Mouse (Mus musculus) embryonic facial prominence, embryonic 13.5 days (tissue): Measurements from ENCODE around the gene Zfp523. TPM values are rescaled to one million over a fixed set of nuclear protein-coding genes. Genes with fewer than 3 reads are reported as not detected.
"Not testable (repeated sequence)": the region's sequence is repeated elsewhere in the genome, so short reads cannot be mapped to it uniquely, and the experiment has no call there.

Source experiments
- ATAC-seq: fragments of 200-750 bp; cut with Nextera tagmentation; 2 replicates; pipeline ENCODE4 v1.8.0; 2017; ENCODE audit warnings: low read depth; ENCODE audit not compliant: insufficient number of reproducible peaks, insufficient read depth, low FRiP score, low TSS enrichment
- H3K27ac ChIP-seq: fragments of 300-500 bp; sonication (generic); 2 replicates; pipeline ENCODE4 v1.5.1; 2015; ENCODE audit warnings: moderate library complexity, mild to moderate bottlenecking, inconsistent platforms
- H3K27me3 ChIP-seq: fragments of 300-500 bp; sonication (generic); 2 replicates; pipeline ENCODE4 v1.6.1; 2015; ENCODE audit warnings: mild to moderate bottlenecking, inconsistent platforms
- H3K36me3 ChIP-seq: fragments of 300-500 bp; sonication (generic); 2 replicates; pipeline ENCODE4 v1.6.1; 2015; ENCODE audit warnings: mild to moderate bottlenecking, inconsistent platforms
- H3K4me1 ChIP-seq: fragments of 300-500 bp; sonication (generic); 2 replicates; pipeline ENCODE4 v1.6.1; 2015; ENCODE audit warnings: inconsistent platforms
- H3K4me2 ChIP-seq: fragments of 300-500 bp; sonication (generic); 2 replicates; pipeline ENCODE4 v1.6.1; 2015; ENCODE audit warnings: moderate library complexity, mild to moderate bottlenecking, inconsistent platforms
- H3K4me3 ChIP-seq: fragments of 300-500 bp; sonication (generic); 2 replicates; pipeline ENCODE4 v1.5.1; 2015; ENCODE audit warnings: mild to moderate bottlenecking, inconsistent platforms
- H3K9ac ChIP-seq: fragments of 300-500 bp; sonication (generic); 2 replicates; pipeline ENCODE4 v1.6.1; 2015; ENCODE audit warnings: mild to moderate bottlenecking, inconsistent platforms
- H3K9me3 ChIP-seq: fragments of 300-500 bp; sonication (generic); 2 replicates; pipeline ENCODE4 v1.6.1; 2016; ENCODE audit warnings: inconsistent platforms
- WGBS: fragments of 180-500 bp; shearing (Covaris S2); methylation state at CpG from one replicate; pipeline ENCODE4 v1.1.7; 2015; ENCODE audit warnings: mixed read lengths; 5-methylcytosine and 5-hydroxymethylcytosine counted together
- polyA plus RNA-seq: library from polyadenylated mRNA; unstranded; fragments of >200 nt; fragmentation: Nextera tagmentation; extraction: Ambion mirVana; gene quantifications from 2 replicates; pipeline ENCODE4 v1.2.1, GENCODE M21; 2015

The Zfp523 gene
- polyA plus RNA-seq, 1 experiment from 2014 or later, result 41.2 TPM

DNA sequence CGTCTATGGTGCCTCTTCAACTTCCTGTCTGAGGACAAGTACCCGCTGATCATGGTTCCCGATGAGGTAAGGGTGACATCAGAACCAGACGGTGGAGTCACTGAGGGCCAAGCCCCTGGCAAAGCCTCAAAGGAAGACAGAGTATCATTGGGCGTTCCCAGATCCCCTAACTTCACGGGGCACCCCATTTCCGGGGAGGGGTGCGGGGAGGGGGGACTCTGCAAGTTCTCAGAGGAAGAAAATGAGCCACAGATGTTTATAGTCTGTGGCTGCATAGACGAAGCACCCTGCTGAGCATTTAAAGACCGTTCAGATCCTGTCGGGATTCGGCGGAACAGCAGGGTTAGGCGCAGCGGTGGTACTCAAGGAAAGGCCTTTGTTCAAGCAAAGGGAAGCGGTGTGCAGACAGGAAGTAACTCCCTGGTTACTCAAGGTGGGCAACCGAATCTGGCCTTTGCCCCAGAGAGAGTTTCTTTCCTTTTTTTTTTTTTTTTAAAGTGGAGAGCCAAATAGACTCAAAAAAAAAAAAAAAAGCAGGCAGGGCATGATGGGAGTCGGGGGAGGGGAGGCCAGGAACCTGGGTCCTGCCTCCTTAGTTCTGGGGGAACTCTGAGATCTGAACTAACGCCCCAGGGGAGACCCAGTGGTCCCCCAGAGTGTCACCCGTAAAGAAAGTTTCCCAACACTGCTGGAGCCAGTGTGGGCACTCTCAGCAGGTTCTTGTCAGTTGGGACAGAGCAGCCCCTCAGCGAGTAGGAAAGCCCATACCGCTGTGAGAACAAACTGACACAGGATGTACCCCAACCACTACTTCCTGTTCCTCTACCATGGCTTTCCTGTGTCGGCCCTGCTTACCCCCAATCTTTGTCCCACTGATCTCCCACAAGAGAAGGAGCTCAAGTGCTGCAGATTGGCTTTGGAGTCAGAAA, 41.1 kb downstream of the Zfp523 start:
- H3K27me3 ChIP-seq, result no peaks in the 10 kb centered on the region
- H3K9me3 ChIP-seq, result no peaks in the 10 kb centered on the region
- WGBS, result 15% methylated on average over 23 of the region's 23 CpGs
- peaks cover 17% of the 10 kb centered on the region for H3K4me1 ChIP-seq
- peak overlapping the region; percentile 57 for H3K9ac ChIP-seq
- peak overlapping the region; percentile 49 for H3K4me2 ChIP-seq
- peak overlapping the region; percentile 16 for H3K4me3 ChIP-seq
- H3K27ac ChIP-seq, result peak overlapping the region; percentile 80
- no peak for ATAC-seq
- no peaks in the 10 kb centered on the region for H3K36me3 ChIP-seq

DNA sequence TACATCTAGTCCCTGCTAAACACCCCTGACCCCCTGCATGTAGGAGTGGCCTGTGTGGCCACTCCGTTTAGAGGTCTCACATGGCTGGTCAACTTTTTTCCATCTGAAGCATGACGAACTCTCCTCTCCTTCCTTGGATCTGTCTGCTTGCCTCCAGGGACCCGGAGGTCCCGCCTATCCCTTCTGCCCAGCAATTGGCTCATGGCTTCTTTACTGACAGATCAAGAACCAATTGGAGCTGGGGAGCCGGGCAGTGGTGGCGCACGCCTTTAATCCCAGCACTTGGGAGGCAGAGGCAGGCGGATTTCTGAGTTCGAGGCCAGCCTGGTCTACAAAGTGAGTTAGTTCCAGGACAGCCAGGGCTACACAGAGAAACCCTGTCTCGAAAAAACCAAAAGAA, 45.5 kb downstream of the Zfp523 start:
- H3K27me3 ChIP-seq, H3K36me3 ChIP-seq, H3K4me2 ChIP-seq, ATAC-seq, H3K9ac ChIP-seq, H3K9me3 ChIP-seq, H3K4me3 ChIP-seq, H3K27ac ChIP-seq: not testable (repeated sequence)
- peaks cover 43% of the 10 kb centered on the region for H3K4me1 ChIP-seq
- WGBS, result 94% methylated on average over 10 of the region's 10 CpGs

DNA sequence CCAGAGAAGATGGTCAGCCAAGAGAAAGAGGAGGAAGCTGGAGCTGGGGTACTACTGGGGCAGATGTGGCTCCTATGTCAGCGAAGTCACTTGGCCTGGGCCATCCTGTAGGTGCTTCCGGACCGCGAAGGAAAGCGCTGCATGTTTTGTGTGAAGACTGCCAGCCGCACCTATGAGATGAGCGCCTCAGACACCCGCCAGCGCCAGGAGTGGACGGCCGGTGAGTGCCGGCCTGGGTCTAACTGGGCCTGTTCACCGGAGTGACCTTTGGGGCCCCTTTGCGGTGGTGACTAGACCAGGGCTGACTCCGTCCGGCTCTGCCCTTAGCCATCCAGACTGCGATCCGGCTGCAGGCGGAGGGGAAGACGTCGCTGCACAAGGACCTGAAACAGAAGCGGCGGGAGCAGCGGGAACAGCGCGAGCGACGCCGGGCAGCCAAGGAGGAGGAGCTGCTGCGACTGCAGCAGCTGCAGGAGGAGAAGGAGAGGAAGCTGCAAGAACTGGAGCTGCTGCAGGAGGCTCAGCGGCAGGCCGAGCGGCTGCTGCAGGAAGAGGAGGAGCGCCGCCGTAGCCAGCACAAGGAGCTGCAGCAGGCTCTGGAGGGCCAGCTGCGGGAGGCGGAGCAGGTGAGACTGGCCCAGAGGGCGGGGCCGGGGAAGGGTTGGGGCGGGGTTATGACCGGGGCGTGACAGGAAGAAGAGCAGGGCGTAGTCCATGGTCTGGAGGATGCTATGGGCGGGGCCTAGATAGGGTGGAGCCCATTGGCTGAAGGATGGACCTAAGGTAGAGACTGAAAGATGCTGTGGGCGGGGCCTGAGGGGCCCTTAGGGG, 46.8 kb downstream of the Zfp523 start:
- peak; percentile 77 for ATAC-seq
- Histone ChIP-seq H3K27me3 (no peaks in the 10 kb centered on the region), H3K9ac (peak overlapping the region; percentile 83), H3K36me3 (peaks cover 12% of the 10 kb centered on the region), H3K27ac (peak overlapping the region; percentile 86), H3K4me1 (peaks cover 32% of the 10 kb centered on the region), H3K4me3 (peak overlapping the region; percentile 57), H3K4me2 (peak overlapping the region; percentile 97), H3K9me3 (no peaks in the 10 kb centered on the region)
- WGBS, result 2% methylated on average over 46 of the region's 46 CpGs

DNA sequence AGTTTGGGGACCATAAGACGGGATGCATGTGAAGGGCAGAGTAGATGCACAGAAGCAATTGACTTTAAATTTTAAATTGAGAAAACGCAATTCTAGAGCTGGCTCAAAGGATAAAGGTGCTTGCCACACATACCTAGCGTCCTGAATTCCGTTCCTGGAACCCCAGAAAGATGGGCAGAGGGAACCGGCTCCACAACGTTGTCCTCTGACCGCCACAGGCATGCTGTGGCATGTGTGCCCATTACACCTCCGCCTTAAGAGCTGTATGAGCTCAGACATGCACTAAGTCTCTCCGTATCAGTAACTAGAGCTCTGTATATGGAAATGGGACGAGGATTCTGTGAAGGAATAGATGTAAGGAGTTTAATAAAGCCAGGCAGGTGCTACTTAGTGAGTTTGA, 47.7 kb downstream of the Zfp523 start:
- H3K36me3 ChIP-seq, result peaks cover 14% of the 10 kb centered on the region
- H3K9ac ChIP-seq, result no peak overlapping the region
- peak overlapping the region; percentile 97; the same call in 1 of the 2 replicates for H3K4me2 ChIP-seq
- no peak for ATAC-seq
- H3K4me1 ChIP-seq, result peaks cover 32% of the 10 kb centered on the region
- no peak overlapping the region for H3K4me3 ChIP-seq
- H3K27me3 ChIP-seq, result no peaks in the 10 kb centered on the region
- H3K27ac ChIP-seq, result peak overlapping the region; percentile 86; the same call in 1 of the 2 replicates
- 82% methylated on average over 10 of the region's 10 CpGs for WGBS
- H3K9me3 ChIP-seq, result no peaks in the 10 kb centered on the region

DNA sequence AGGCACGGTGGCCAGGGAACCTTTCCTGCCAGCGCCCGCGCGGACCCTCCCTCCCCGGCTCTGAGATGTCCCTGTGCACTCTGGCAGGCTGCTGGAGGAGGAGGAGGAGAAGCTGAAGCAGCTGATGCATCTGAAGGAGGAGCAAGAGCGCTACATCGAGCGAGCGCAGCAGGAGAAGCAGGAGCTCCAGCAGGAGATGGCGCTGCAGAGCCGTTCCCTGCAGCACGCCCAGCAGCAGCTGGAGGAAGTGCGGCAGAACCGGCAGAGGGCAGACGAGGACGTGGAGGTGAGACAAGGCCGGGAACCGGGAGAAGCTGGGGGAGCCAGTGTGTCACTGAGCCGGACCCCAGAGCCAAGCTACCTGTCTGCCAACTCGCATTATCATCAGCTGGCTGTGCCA, 49.1 kb downstream of the Zfp523 start:
- 0% methylated on average over 18 of the region's 21 CpGs for WGBS
- H3K27ac ChIP-seq, result peak overlapping the region; percentile 24
- H3K27me3 ChIP-seq, result no peaks in the 10 kb centered on the region
- ATAC-seq, result 0 out of 2 replicates have a peak, but pooled peaks have one; percentile 11
- H3K36me3 ChIP-seq, result peaks cover 14% of the 10 kb centered on the region
- H3K4me1 ChIP-seq, result peaks cover 32% of the 10 kb centered on the region
- peak overlapping the region; percentile 33 for H3K4me3 ChIP-seq
- peak overlapping the region; percentile 58 for H3K4me2 ChIP-seq
- H3K9me3 ChIP-seq, result no peaks in the 10 kb centered on the region
- H3K9ac ChIP-seq, result peak overlapping the region; percentile 58; the same call in 1 of the 2 replicates

DNA sequence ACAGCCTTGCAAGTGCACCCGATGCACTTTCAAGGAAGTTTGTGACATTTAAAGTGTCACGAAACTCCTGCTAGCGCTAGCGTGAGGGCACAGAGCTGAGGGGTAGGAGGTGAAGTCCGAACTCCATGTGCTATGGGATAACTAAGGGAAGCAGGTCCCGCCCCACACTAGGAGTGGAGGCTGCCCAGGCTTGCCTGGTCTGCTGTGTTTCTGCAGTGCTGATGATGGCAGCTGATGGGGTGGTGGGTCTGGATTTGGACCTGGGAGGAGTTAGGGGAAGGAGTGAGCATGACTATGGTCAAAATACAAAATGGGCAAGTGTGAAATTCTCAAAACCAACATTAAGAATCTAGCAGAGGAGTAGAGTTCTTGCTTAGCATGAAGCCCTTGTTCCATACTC, 53.6 kb downstream of the Zfp523 start:
- 82% methylated on average over 6 of the region's 6 CpGs for WGBS
- Histone ChIP-seq H3K27ac (no peak overlapping the region), H3K9ac (no peak overlapping the region)

DNA sequence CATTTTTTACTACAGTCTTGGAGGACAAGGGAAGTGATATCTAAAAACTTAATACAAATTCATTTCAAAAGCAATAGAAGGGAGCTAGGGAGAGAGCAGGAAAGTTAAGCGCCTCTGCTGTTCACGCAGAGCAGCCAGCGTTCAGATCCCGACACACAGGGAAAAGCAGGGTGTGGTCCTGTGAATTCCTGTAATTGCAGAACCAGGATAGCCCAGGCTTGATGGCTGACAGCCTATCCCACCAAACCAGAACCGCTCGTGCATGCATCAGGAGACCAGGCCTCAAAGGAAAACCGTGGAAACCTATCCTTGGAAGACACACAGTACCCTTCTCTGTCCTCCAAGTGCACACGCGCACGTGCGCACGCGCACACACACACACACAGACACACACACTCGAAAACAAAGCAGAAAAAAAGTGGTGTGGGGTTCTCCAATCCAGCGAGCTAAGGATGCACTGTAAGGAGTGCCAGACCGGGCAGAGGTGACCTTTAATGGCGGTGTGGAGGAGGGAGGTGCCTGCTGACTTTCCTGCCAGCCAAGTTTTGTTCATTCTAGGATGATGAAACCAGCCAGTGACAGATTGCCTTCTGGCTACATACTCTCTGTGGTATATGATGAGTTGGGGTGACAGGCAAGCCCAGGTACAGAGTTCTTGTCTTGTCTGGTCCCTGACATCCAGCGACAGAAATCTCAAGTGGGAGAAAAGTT, 54.3 kb downstream of the Zfp523 start:
- Histone ChIP-seq H3K27ac (no peak overlapping the region), H3K4me2 (no peak overlapping the region), H3K4me1 (peaks cover 31% of the 10 kb centered on the region), H3K27me3 (no peaks in the 10 kb centered on the region), H3K9ac (0 out of 2 replicates have a peak overlapping the region, but pooled peaks have one; percentile 11), H3K9me3 (no peaks in the 10 kb centered on the region), H3K36me3 (peaks cover 14% of the 10 kb centered on the region), H3K4me3 (no peak overlapping the region)
- 78% methylated on average over 18 of the region's 18 CpGs for WGBS
- no peak for ATAC-seq

More for the DNA sequence above, 53.6 kb downstream of the Zfp523 start:
- Histone ChIP-seq H3K9me3 (no peaks in the 10 kb centered on the region), H3K4me3 (no peak overlapping the region), H3K4me2 (no peak overlapping the region), H3K4me1 (peaks cover 31% of the 10 kb centered on the region), H3K27me3 (no peaks in the 10 kb centered on the region), H3K36me3 (peaks cover 14% of the 10 kb centered on the region)
- no peak for ATAC-seq

DNA sequence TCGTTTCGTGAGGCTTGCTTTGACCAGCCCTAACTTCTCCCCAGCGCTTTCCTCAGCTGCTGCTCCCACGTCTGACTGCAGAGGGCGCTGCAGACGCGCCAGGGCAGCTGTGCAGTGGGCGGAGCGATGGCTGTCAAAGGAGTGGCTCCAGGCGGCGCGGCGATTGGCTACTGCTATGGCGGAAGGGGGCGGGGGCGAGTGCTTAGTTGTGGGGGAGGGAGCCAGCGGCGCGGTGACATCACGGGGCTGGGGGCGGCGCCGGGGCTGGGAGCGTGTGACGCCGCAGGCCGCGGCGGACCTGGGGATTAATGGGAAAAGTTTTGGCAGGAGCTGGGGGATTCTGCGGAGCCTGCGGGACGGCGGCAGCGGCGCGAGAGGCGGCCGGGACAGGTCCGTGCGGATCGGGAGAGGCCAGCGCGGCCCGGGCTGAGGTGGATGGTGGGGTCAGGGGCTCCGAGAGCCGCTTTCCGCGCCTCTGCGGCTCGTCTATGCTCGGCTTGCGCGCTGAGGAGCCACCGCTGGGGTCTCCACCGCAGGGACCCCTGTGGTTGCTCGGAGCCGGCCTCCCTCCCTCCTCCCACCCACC, 55.6 kb downstream of the Zfp523 start, which contains the start of gene Ppard:
Gene Ppard, plus strand, starts transcription at position 226 of the 586 bp plus-strand sequence.
- peak within 1 kb of the TSS; percentile 85 for H3K4me3 ChIP-seq
- peak within 1 kb of the TSS; percentile 89 for H3K27ac ChIP-seq
- peaks cover 41% of the 10 kb centered on the region for H3K4me1 ChIP-seq
- H3K4me2 ChIP-seq, result peak within 1 kb of the TSS; percentile 81
- H3K27me3 ChIP-seq, result no peaks in the 10 kb centered on the region
- peaks cover 16% of the 10 kb centered on the region for H3K36me3 ChIP-seq
- H3K9ac ChIP-seq, result peak within 1 kb of the TSS; percentile 95
- H3K9me3 ChIP-seq, result no peaks in the 10 kb centered on the region
- ATAC-seq, result peak; percentile 83
- WGBS, result under 1% methylated on average over 57 of the region's 57 CpGs

DNA sequence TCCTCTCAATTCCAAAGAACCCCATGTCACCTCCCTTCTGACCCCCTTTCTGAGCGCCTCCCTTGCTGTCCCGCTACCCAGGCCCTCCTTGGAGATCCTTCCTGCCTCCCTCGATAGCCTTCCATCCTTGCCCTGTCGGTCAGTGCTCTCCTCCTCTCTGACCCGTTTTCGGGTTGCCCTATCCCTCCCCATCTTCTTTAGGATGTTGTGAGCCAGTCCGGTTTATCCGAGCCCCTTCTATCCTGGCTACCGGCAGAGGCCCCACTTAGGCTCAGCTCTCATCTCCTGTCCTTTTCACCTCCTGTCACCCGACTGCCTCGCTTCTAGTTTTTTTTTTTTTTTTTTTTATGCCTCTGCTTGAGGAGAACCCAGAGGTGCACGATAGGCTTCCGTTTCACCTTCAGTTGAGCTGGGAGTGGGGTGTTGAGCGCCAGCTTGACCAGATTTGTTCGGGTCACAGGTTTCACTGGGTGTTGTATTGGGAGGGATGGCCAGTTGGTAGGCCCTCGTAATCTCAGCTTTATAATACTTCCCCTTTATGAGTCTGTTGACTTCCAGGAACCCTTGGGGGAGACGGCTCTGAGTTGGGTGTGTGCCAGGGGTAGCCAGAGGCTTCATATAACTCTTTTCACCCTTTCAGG, 56.3 kb downstream of the Zfp523 start:
- WGBS, result 6% methylated on average over 17 of the region's 17 CpGs
- peaks cover 15% of the 10 kb centered on the region for H3K36me3 ChIP-seq
- H3K4me1 ChIP-seq, result peaks cover 41% of the 10 kb centered on the region
- 0 out of 2 replicates have a peak, but pooled peaks have one; percentile 7 for ATAC-seq
- peak overlapping the region; percentile 81 for H3K4me2 ChIP-seq
- peak overlapping the region; percentile 95 for H3K9ac ChIP-seq
- H3K27me3 ChIP-seq, result no peaks in the 10 kb centered on the region
- no peaks in the 10 kb centered on the region for H3K9me3 ChIP-seq
- H3K27ac ChIP-seq, result peak overlapping the region; percentile 89
- H3K4me3 ChIP-seq, result peak overlapping the region; percentile 85

DNA sequence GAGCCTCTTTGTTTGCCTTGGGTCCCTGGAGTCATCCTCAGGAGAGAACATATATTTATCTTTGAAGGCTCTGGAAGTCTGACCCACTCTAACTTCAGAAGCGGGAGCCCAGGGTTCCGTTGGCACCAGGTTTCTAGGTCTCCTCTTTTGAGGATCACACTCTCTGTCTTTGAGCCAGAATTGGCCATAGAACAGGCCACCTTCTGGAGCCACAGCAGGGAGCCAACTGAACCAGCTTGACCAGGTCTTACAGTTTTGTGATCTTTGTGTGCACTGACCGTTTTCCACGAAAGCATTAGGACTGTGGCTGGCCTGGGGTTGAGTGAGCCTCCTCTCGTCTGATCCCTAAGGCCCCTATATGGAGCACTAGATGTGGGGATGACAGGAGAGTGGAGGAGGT, 57.7 kb downstream of the Zfp523 start:
- H3K27ac ChIP-seq, result no peak overlapping the region
- no peaks in the 10 kb centered on the region for H3K27me3 ChIP-seq
- H3K36me3 ChIP-seq, result peaks cover 19% of the 10 kb centered on the region
- WGBS, result 88% methylated on average over 5 of the region's 5 CpGs
- no peak for ATAC-seq
- H3K4me1 ChIP-seq, result peaks cover 41% of the 10 kb centered on the region
- peak overlapping the region; percentile 46; the same call in 1 of the 2 replicates for H3K9ac ChIP-seq
- no peaks in the 10 kb centered on the region for H3K9me3 ChIP-seq
- H3K4me2 ChIP-seq, result peak overlapping the region; percentile 81; the same call in 1 of the 2 replicates
- no peak overlapping the region for H3K4me3 ChIP-seq
